Mouse (Mus musculus) embryo, embryonic 9.5 days (tissue): ENCODE measurements at regions not wholly inside any gene's neighbourhood (a gene's known extent, or its start where the extent isn't known, plus 50 kb on each side); places are given as distances from the start of the nearest gene placed in this dataset.

ENCODE experiments used
- DNase-seq: peaks from one replicate; pipeline ENCODE4 v3.0.0-alpha.2; 2017; ENCODE audit errors: extremely low spot score

GRCm38 (mm10) chr3:133750606-133751005 lies 205.7 kb upstream of the Tet2 start:
- no peak for DNase-seq

GRCm38 (mm10) chr3:133751011-133751410 lies 206.1 kb upstream of the Tet2 start:
- DNase-seq: no peak

- DNase-seq: no peak
These were observed 206.6 kb upstream of the Tet2 start for GRCm38 (mm10) chr3:133751565-133751964.

GRCm38 (mm10) chr3:133753041-133753440 lies 208.1 kb upstream of the Tet2 start:
- no peak for DNase-seq

GRCm38 (mm10) chr3:133754006-133754910 lies 209.3 kb upstream of the Tet2 start:
- DNase-seq: no peak

GRCm38 (mm10) chr3:133754911-133755259 lies 209.9 kb upstream of the Tet2 start:
- peak; percentile 26 for DNase-seq

GRCm38 (mm10) chr3:133757756-133758420 lies 212.9 kb upstream of the Tet2 start:
- no peak for DNase-seq

GRCm38 (mm10) chr3:133758421-133758820 lies 213.5 kb upstream of the Tet2 start:
- DNase-seq: peak; percentile 14

- no peak for DNase-seq
These were observed 214.7 kb upstream of the Tet2 start for GRCm38 (mm10) chr3:133759611-133760010.

- DNase-seq: no peak
These were observed 215.3 kb upstream of the Tet2 start for GRCm38 (mm10) chr3:133760221-133760620.

- no peak for DNase-seq
These were observed 218.8 kb upstream of the Tet2 start for GRCm38 (mm10) chr3:133763721-133764120.

- DNase-seq: no peak
These were observed 228.6 kb upstream of the Tet2 start for GRCm38 (mm10) chr3:133773490-133773889.

- DNase-seq: peak; percentile 35
These were observed 229.3 kb upstream of the Tet2 start for GRCm38 (mm10) chr3:133774229-133774628.

GRCm38 (mm10) chr3:133776013-133776412 lies 231.1 kb upstream of the Tet2 start:
- DNase-seq: no peak

GRCm38 (mm10) chr3:133779161-133779789 lies 234.3 kb upstream of the Tet2 start:
- DNase-seq: no peak

- no peak for DNase-seq
These were observed 238.1 kb upstream of the Tet2 start for GRCm38 (mm10) chr3:133783060-133783459.

- DNase-seq: no peak
These were observed 246.4 kb upstream of the Tet2 start for GRCm38 (mm10) chr3:133791361-133791760.

- DNase-seq: no peak
These were observed 264.1 kb upstream of the Tet2 start for GRCm38 (mm10) chr3:133809007-133809552.

- DNase-seq: no peak
These were observed 274.2 kb upstream of the Tet2 start for GRCm38 (mm10) chr3:133818966-133819700.

GRCm38 (mm10) chr3:133833739-133834391 lies 288.9 kb upstream of the Tet2 start:
- no peak for DNase-seq

- no peak for DNase-seq
These were observed 289.5 kb upstream of the Tet2 start for GRCm38 (mm10) chr3:133834459-133834858.
